Mouse (Mus musculus) lung, embryonic 14.5 days (tissue): ENCODE data around the gene Antxr2. TPM values are rescaled to one million over a fixed set of nuclear protein-coding genes. Genes with fewer than 3 reads are reported as not detected.

ENCODE experiments used
- ATAC-seq: fragments of 200-750 bp; cut with Nextera tagmentation; 2 replicates; pipeline ENCODE4 v1.8.0; 2017; ENCODE audit warnings: mild to moderate bottlenecking, moderate TSS enrichment, moderate library complexity; ENCODE audit not compliant: insufficient read depth
- DNase-seq: peaks from one replicate; pipeline ENCODE4 v3.0.0-alpha.2; 2015
- H3K27ac ChIP-seq: fragments of 300-500 bp; sonication (generic); 2 replicates; pipeline ENCODE4 v1.5.1; 2014; ENCODE audit warnings: low read depth, mild to moderate bottlenecking, moderate library complexity
- H3K27me3 ChIP-seq: fragments of 300-500 bp; sonication (generic); 2 replicates; pipeline ENCODE4 v1.6.1; 2014; ENCODE audit warnings: low read length, control low read depth; ENCODE audit not compliant: insufficient read depth
- H3K36me3 ChIP-seq: fragments of 300-500 bp; sonication (generic); 2 replicates; pipeline ENCODE4 v1.6.1; 2014; ENCODE audit warnings: control low read depth; ENCODE audit not compliant: insufficient read depth
- H3K4me1 ChIP-seq: fragments of 300-500 bp; sonication (generic); 2 replicates; pipeline ENCODE4 v1.6.1; 2014; ENCODE audit warnings: antibody characterized with exemption, control low read depth; ENCODE audit not compliant: insufficient read depth
- H3K4me2 ChIP-seq: fragments of 300-500 bp; sonication (generic); 2 replicates; pipeline ENCODE4 v1.6.1; 2014; ENCODE audit warnings: mild to moderate bottlenecking
- H3K4me3 ChIP-seq: fragments of 300-500 bp; sonication (generic); 2 replicates; pipeline ENCODE4 v1.5.1; 2014; ENCODE audit warnings: low read depth, low read length
- H3K9ac ChIP-seq: fragments of 300-500 bp; sonication (generic); 2 replicates; pipeline ENCODE4 v1.6.1; 2014
- H3K9me3 ChIP-seq: fragments of 300-500 bp; sonication (generic); 2 replicates; pipeline ENCODE4 v1.6.1; 2016; ENCODE audit warnings: low read depth, low read length, control low read depth
- CTCF ChIP-seq: IDR thresholded peaks from 2 replicates; pipeline ENCODE4 v1.5.1; 2016; ENCODE audit warnings: antibody characterized with exemption, low read depth
- WGBS: fragments of 180-500 bp; shearing (Covaris S2); extraction: QIAGEN DNeasy Blood & Tissue Kit; methylation state at CpG from one replicate; pipeline ENCODE4 v1.1.7; 2014; 5-methylcytosine and 5-hydroxymethylcytosine counted together
- polyA plus RNA-seq: library from polyadenylated mRNA; unstranded; fragments of >200 nt; fragmentation: Nextera tagmentation; extraction: Ambion mirVana; gene quantifications from 2 replicates; pipeline ENCODE4 v1.2.1, GENCODE M21; 2014

The Antxr2 gene
- polyA plus RNA-seq, 1 experiment from 2014 or later = 36.5 TPM

DNA sequence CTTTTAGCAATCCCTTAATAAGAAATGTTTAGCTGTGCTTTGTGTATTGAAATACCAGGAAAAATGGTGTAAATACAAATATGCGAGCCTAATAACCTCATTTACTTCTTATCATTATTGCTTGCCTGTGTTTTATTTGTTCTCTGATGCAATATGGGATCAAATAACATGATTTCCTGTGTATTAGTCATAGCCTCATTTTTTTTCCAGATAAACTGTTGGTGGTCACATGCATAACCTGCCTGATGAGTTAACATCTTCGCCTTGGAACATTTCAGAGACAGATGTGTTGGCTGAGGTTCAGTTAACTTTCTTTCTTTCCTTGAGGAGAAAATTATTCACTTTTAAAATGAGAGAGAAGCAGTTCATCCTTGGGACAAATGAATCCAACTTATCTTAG, 162.9 kb downstream of the Antxr2 start:
- DNase-seq (no peak), ATAC-seq (no peak)
- no peak for TF ChIP-seq CTCF
- H3K27me3 ChIP-seq = no peaks in the 10 kb centered on the region
- no peak overlapping the region for H3K9ac ChIP-seq
- no peak overlapping the region for H3K4me2 ChIP-seq
- H3K27ac ChIP-seq = no peak overlapping the region
- H3K36me3 ChIP-seq = no peaks in the 10 kb centered on the region
- H3K4me1 ChIP-seq = no peaks in the 10 kb centered on the region
- no peak overlapping the region for H3K4me3 ChIP-seq
- H3K9me3 ChIP-seq = no peaks in the 10 kb centered on the region
- 45% methylated on average over 2 of the region's 2 CpGs for WGBS

DNA sequence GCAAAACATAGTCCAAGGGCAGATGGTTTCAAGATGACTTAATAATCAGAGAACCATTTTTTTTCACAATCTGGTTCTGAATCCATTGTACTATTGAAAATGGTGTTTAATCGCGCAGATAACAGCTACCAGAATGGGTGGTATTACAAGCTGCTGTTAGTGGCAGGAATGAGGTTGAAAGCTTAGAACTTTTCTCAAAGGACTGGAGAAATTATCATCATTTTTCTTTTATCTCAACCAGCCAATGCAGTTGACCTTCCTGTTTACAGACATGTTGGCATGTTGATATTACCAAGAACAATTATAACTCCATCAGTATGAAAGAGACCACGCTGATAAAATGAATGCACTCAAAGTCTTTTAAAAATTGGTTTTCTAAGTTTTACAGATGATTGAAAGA, 163.9 kb downstream of the Antxr2 start:
- WGBS = 80% methylated on average over 3 of the region's 3 CpGs
- Histone ChIP-seq H3K27me3 (no peaks in the 10 kb centered on the region), H3K36me3 (no peaks in the 10 kb centered on the region), H3K4me1 (no peaks in the 10 kb centered on the region), H3K4me2 (no peak overlapping the region), H3K9me3 (no peaks in the 10 kb centered on the region), H3K27ac (no peak overlapping the region), H3K9ac (no peak overlapping the region), H3K4me3 (no peak overlapping the region)
- no peak for DNase-seq
- TF ChIP-seq CTCF = no peak
- ATAC-seq = no peak

DNA sequence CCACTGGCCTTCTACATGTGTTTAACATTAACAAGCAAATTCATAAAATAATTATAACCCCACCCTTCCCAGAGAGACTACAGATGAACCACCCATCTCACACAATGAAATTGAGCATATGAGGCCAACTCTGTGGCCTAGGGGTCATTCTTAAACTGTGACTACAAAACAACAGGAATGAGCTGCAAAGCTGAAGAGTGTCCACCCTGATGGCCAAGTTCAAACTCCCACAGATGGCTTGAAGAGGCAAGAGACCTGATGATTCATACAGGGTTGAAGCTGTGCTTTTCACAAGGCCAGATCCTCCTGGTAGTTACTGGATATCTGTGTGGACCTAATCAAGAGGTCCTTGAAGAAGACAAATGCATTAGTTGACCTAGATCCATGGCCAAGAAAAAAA, 173.7 kb downstream of the Antxr2 start:
- no peak overlapping the region for H3K4me2 ChIP-seq
- no peaks in the 10 kb centered on the region for H3K4me1 ChIP-seq
- DNase-seq = no peak
- no peaks in the 10 kb centered on the region for H3K36me3 ChIP-seq
- no peak overlapping the region for H3K4me3 ChIP-seq
- no peak for TF ChIP-seq CTCF
- H3K9ac ChIP-seq = no peak overlapping the region
- ATAC-seq = no peak
- H3K9me3 ChIP-seq = no peaks in the 10 kb centered on the region
- H3K27ac ChIP-seq = no peak overlapping the region
- H3K27me3 ChIP-seq = no peaks in the 10 kb centered on the region

GRCm38 (mm10) chr5:97851981-97852748, 178.7 kb downstream of the Antxr2 start:
- ATAC-seq = no peak

DNA sequence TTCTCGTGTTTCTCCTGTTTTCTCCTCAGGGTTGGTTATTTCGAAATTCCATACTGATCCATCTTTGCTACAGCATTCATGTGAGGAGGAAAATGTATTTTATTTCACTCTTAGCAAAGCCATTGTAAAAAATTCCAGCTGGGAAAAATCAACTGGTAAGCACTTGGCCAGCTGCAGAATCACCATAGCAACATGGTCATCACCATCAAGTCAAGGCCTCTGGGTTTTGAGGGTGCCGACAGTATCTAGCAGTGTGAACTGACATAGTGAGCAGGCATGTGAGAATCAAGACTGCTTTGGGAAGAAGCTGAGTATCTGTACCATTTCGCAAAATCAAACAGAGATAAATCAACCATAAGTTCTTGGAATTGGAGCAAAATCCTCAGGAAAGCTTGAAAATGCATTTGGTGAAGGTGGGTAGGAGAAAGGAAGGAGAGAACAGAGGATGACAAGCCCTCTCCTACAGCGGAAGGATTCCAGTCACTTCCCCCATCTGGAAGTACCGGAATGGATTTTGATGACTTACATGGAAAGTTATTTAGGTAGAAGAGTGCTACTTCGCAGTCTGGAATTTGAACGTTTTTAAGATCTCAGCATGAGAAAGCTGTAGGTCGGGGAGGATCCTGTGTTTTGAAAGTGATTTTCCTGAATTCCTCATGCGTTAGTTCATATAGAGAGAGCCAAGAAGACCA, 183.5 kb downstream of the Antxr2 start:
- Histone ChIP-seq H3K9ac (no peak overlapping the region), H3K27me3 (no peaks in the 10 kb centered on the region), H3K36me3 (no peaks in the 10 kb centered on the region), H3K27ac (peak overlapping the region; percentile 60; the same call in 1 of the 2 replicates), H3K4me1 (0 out of 2 replicates have a peak, but pooled peaks cover 4% of the 10 kb centered on the region), H3K4me3 (no peak overlapping the region), H3K9me3 (no peaks in the 10 kb centered on the region), H3K4me2 (no peak overlapping the region; the same call in 1 of the 2 replicates)
- ATAC-seq (peak; percentile 97), DNase-seq (peak; percentile 89)
- TF ChIP-seq CTCF = no peak
- WGBS = 46% methylated on average over 10 of the region's 10 CpGs

More at GRCm38 (mm10) chr5:97851981-97852748, 178.7 kb downstream of the Antxr2 start:
- Histone ChIP-seq H3K4me2 (no peak overlapping the region), H3K36me3 (no peaks in the 10 kb centered on the region), H3K27ac (no peak overlapping the region), H3K9ac (no peak overlapping the region), H3K27me3 (no peaks in the 10 kb centered on the region), H3K4me3 (no peak overlapping the region), H3K9me3 (no peaks in the 10 kb centered on the region), H3K4me1 (no peaks in the 10 kb centered on the region)
- DNase-seq = no peak
- WGBS = 90% methylated on average over 5 of the region's 5 CpGs
- no peak for TF ChIP-seq CTCF

DNA sequence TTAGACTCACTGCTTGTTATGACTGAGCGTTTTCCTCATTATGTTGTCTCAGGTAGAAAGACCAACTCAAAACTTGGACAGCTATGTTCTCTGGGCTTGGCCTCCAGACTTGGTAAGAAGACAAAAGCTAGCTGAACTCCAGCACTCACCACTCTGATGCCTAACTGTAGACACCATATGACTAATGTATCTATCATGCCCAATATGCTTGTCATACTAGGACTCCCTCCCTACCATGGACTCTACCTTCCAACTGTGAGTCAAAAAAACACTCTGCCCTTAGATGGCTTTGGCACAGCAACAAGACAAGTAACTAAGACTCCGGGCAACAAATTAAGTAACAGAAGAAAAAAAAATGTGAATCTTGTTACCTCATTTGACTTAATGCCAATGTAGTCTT, 184.3 kb downstream of the Antxr2 start:
- no peak for TF ChIP-seq CTCF
- 73% methylated on average over 2 of the region's 2 CpGs for WGBS
- Histone ChIP-seq H3K27me3 (no peaks in the 10 kb centered on the region), H3K4me2 (no peak overlapping the region), H3K9me3 (no peaks in the 10 kb centered on the region), H3K4me1 (0 out of 2 replicates have a peak, but pooled peaks cover 4% of the 10 kb centered on the region), H3K36me3 (no peaks in the 10 kb centered on the region), H3K9ac (no peak overlapping the region), H3K4me3 (no peak overlapping the region), H3K27ac (peak overlapping the region; percentile 60)
- DNase-seq (no peak), ATAC-seq (no peak)

GRCm38 (mm10) chr5:97842016-97842415, 188.8 kb downstream of the Antxr2 start:
- ATAC-seq (no peak), DNase-seq (peak; percentile 19)
- H3K9me3 ChIP-seq = no peaks in the 10 kb centered on the region
- H3K27ac ChIP-seq = no peak overlapping the region
- no peak overlapping the region for H3K9ac ChIP-seq
- no peak overlapping the region for H3K4me3 ChIP-seq
- no peaks in the 10 kb centered on the region for H3K36me3 ChIP-seq
- H3K4me1 ChIP-seq = 0 out of 2 replicates have a peak, but pooled peaks cover 4% of the 10 kb centered on the region
- H3K4me2 ChIP-seq = no peak overlapping the region
- no peaks in the 10 kb centered on the region for H3K27me3 ChIP-seq
- no peak for TF ChIP-seq CTCF
- 31% methylated on average over 1 of the region's 1 CpGs for WGBS
